Mouse (Mus musculus) G1E (cell line): ENCODE measurements around the gene Gm10198.

Experiments used
- CTCF ChIP-seq: IDR thresholded peaks from 2 replicates; pipeline ENCODE4 v1.5.1; 2012; ENCODE audit warnings: low read depth, low read length, inconsistent platforms, mixed read lengths
- GATA1 ChIP-seq: IDR thresholded peaks from 2 replicates; pipeline ENCODE4 v1.6.1; 2012; ENCODE audit warnings: borderline replicate concordance, low read length, inconsistent platforms, mixed read lengths
- TAL1 ChIP-seq: conservative IDR thresholded peaks from 2 replicates; pipeline ENCODE4 v1.6.1; 2012; ENCODE audit warnings: low read depth, low read length, inconsistent platforms, mixed read lengths

DNA sequence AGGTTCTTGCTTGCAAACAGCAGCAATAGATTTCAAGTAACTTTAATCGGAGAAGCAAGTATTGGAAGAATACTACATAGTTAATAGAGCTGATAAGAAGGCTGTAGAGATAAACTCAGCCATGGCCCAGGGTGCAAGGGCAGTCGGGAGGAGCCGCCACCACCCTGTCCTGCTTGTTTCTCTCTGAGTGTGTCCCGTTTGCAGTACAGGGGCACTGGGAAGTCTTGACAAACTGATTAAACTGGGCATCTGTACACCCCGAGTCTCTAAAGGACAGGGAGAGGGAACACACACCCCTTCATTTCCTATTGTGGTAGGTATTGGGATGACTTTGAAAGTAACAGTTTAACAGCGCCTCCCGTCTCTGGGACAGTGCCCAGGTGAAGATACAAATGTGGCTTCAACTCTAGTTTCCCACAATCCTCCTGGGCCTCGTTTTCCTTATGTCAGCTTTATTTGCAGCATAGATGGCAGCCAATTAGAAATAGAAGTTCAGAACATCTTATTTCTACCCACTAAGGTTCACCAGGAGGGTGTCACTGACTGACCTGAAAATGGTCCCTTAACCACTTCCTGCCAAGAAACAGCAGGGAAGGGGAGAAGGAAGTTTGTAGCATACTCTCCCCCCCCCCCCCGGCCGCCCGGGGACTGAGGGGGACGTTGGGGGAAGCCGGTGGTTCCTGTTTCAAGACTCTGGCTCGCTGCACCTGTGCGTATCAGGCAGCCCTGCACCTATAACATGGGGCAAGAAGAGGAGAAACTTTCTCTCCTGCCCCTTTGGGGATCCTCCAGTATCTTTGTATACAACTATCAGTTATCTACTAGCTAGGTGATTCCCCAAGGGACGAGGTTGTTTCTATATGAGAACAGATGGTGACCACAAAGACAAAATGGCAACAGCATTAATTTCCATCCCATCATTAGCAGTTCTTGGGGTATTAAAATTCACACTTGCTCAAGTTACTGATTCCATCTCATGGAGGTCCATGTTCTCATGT, 41.9 kb downstream of the Gm10198 start:
- TF ChIP-seq CTCF (no peak), TAL1 (no peak), GATA1 (no peak)
